Mouse (Mus musculus): ENCODE results near the gene Klhl18. TPM values are rescaled to one million over a fixed set of nuclear protein-coding genes. Genes with fewer than 3 reads are reported as not detected.
"Not testable (repeated sequence)": the region's sequence is repeated elsewhere in the genome, so short reads cannot be mapped to it uniquely, and the experiment has no call there.

The Klhl18 gene
- polyA plus RNA-seq, 1 experiment from 2014 or later: 9.7 TPM

DNA sequence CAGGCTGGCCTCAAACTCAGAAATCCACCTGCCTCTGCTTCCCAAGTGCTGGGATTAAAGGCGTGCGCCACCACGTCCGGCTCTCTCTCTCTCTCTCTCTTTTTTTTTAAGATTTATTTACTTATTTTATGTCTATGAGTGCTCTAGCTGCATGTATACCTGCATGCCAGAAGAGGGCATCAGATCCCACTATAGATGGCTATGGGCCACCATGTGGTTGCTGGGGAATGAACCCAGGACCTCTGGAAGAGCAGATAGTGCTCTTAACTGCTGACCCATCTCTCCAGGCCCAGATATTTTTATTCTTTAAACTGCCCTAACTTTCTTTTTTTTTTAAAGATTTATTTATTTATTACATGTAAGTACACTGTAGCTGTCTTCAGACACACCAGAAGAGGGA is 73.3 kb downstream of the Klhl18 start:
- WGBS: 82% methylated on average over 4 of the region's 4 CpGs
- not testable (repeated sequence) for H3K36me3 ChIP-seq (ENCODE audit: insufficient read depth); ATAC-seq (ENCODE audit: insufficient read depth); H3K9ac ChIP-seq; H3K4me2 ChIP-seq; H3K27ac ChIP-seq (ENCODE audit: low read depth); H3K9me3 ChIP-seq (ENCODE audit: low read depth, low read length); H3K4me1 ChIP-seq (ENCODE audit: insufficient read depth); DNase-seq; H3K27me3 ChIP-seq (ENCODE audit: insufficient read depth, low read length); H3K4me3 ChIP-seq (ENCODE audit: low read depth, low read length)
- TF ChIP-seq CTCF (IDR thresholded peaks at IDR 0.05; ENCODE audit: low read depth): peak; percentile 14; the same call in 1 of the 2 replicates

DNA sequence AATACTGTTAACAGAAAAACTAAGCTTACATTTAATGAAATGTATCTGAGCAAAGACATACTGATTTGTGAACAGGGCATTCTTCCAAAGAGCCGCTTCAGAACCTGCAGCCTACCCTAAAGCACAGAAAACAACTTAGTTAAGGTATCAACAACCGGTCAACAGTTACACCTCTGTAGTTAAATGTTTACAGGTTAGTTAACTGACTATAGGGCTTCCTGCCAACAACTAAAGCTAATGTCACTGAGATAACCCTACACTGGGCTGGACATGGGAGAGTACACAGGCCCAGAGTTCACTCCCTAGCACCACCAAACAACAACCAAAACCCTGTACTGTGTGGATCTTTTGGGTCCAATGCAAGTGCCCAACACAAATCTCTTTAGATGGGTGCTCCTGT is 73.8 kb downstream of the Klhl18 start:
- Histone ChIP-seq H3K9ac (no peak overlapping the region), H3K27ac (ENCODE audit: low read depth) (no peak overlapping the region), H3K36me3 (ENCODE audit: insufficient read depth) (peaks cover 11% of the 10 kb centered on the region; the same call in 1 of the 2 replicates), H3K27me3 (ENCODE audit: insufficient read depth, low read length) (no peaks in the 10 kb centered on the region), H3K4me2 (no peak overlapping the region), H3K4me3 (ENCODE audit: low read depth, low read length) (no peak overlapping the region), H3K9me3 (ENCODE audit: low read depth, low read length) (no peaks in the 10 kb centered on the region), H3K4me1 (ENCODE audit: insufficient read depth) (0 out of 2 replicates have a peak, but pooled peaks cover 5% of the 10 kb centered on the region)
- DNase-seq: no peak
- no peak for ATAC-seq (ENCODE audit: insufficient read depth)
- WGBS: 88% methylated on average over 2 of the region's 2 CpGs
- no peak for TF ChIP-seq CTCF (IDR thresholded peaks at IDR 0.05; ENCODE audit: low read depth)

DNA sequence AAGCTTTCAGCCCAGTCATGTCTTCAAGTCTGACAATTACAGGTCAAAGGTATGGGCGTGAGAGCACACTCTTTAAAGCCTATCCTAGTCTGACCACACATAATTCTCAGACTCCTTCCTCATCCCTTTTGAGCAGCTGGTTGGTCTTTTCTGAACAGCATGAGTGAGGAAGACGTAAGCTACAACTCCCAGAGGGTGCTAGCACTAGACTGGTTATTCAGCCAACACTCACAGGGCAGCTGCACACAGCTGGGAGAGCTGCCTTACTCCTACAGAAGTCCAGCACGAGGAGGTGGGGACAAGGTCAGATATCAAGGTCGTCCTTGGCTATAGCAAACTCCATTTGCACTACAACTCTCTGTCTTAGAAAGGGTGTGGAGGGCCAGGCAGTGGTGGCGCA is 75.8 kb downstream of the Klhl18 start:
- WGBS: 74% methylated on average over 5 of the region's 5 CpGs
- H3K9me3 ChIP-seq (ENCODE audit: low read depth, low read length): no peaks in the 10 kb centered on the region
- H3K27me3 ChIP-seq (ENCODE audit: insufficient read depth, low read length): no peaks in the 10 kb centered on the region
- H3K36me3 ChIP-seq (ENCODE audit: insufficient read depth): peaks cover 22% of the 10 kb centered on the region; the same call in 1 of the 2 replicates
- H3K27ac ChIP-seq (ENCODE audit: low read depth): no peak overlapping the region
- no peak overlapping the region for H3K4me2 ChIP-seq
- no peaks in the 10 kb centered on the region for H3K4me1 ChIP-seq (ENCODE audit: insufficient read depth)
- DNase-seq (peak; percentile 21), ATAC-seq (ENCODE audit: insufficient read depth) (peak; percentile 35; the same call in 1 of the 2 replicates)
- H3K9ac ChIP-seq: no peak overlapping the region
- TF ChIP-seq CTCF (IDR thresholded peaks at IDR 0.05; ENCODE audit: low read depth): no peak
- H3K4me3 ChIP-seq (ENCODE audit: low read depth, low read length): no peak overlapping the region

DNA sequence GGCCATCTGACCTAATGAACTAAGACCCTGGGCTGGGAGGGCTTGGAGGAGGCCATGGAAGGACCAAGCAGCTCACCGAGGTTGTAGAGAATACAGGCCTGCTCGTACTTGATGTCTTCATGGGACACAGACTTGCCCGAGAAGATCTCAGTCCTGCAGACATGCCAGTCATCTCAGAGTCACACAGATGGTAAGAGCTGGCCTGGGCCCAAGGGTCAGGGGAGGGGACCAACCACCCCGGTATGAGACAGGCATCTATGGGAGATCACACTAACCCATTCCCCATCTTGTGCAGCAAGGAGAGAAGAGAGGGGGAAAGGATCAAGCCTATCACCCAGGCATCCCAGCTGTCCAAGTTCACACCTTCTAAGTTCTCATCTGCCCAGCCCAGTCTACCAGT is 83.2 kb downstream of the Klhl18 start:
- no peak overlapping the region for H3K4me2 ChIP-seq
- no peak overlapping the region for H3K9ac ChIP-seq
- no peaks in the 10 kb centered on the region for H3K9me3 ChIP-seq (ENCODE audit: low read depth, low read length)
- no peak overlapping the region for H3K4me3 ChIP-seq (ENCODE audit: low read depth, low read length)
- no peaks in the 10 kb centered on the region for H3K27me3 ChIP-seq (ENCODE audit: insufficient read depth, low read length)
- DNase-seq: no peak
- WGBS: 80% methylated on average over 4 of the region's 4 CpGs
- no peak overlapping the region for H3K27ac ChIP-seq (ENCODE audit: low read depth)
- peaks cover 85% of the 10 kb centered on the region for H3K36me3 ChIP-seq (ENCODE audit: insufficient read depth)
- TF ChIP-seq CTCF (IDR thresholded peaks at IDR 0.05; ENCODE audit: low read depth): no peak
- no peaks in the 10 kb centered on the region for H3K4me1 ChIP-seq (ENCODE audit: insufficient read depth)
- no peak for ATAC-seq (ENCODE audit: insufficient read depth)

DNA sequence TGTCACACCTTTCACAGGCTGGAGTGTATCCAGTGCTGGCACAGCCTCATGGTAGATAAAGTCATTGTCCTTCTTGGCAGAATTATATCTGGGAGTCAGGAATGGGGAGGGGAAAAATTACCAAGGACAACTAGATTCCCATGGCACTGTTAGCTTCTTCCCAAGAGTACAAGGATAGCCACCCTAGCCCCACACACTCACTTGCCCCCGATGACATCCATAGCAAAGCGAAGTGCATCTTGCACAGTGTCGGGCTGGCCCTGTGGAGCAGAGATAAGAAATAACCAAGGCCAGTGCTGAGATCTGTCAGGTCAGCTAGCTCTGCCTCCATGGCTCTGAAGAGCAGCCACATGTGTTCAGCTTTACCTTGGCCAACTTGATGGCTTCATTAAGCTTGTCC is 85.7 kb downstream of the Klhl18 start:
- no peaks in the 10 kb centered on the region for H3K27me3 ChIP-seq (ENCODE audit: insufficient read depth, low read length)
- WGBS: 92% methylated on average over 3 of the region's 3 CpGs
- H3K4me2 ChIP-seq: no peak overlapping the region
- H3K4me3 ChIP-seq (ENCODE audit: low read depth, low read length): no peak overlapping the region
- no peak for ATAC-seq (ENCODE audit: insufficient read depth)
- H3K27ac ChIP-seq (ENCODE audit: low read depth): no peak overlapping the region
- H3K36me3 ChIP-seq (ENCODE audit: insufficient read depth): peaks cover 96% of the 10 kb centered on the region
- no peaks in the 10 kb centered on the region for H3K9me3 ChIP-seq (ENCODE audit: low read depth, low read length)
- TF ChIP-seq CTCF (IDR thresholded peaks at IDR 0.05; ENCODE audit: low read depth): no peak
- no peaks in the 10 kb centered on the region for H3K4me1 ChIP-seq (ENCODE audit: insufficient read depth)
- no peak overlapping the region for H3K9ac ChIP-seq
- no peak for DNase-seq

DNA sequence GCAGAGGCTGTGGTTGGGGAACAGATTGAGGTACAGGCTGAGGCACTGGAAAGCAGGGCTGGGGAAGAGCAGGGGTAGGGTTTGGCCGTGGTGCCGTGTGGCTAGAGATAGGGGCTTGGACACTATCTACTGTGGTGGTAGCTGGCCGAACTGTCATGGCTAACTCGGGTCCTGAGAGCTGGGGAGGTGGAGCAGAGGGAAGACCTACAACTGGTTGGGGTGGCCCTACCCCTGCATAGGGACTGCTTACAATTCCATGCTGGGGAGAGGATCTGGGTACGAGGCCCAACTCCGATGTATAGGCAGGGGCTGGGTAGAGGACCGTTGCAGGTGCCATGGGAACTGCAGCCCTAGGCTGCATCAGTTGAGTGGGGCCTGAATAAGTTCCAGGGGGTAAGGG is 88.5 kb downstream of the Klhl18 start:
- no peak overlapping the region for H3K4me2 ChIP-seq
- no peak for ATAC-seq (ENCODE audit: insufficient read depth)
- no peaks in the 10 kb centered on the region for H3K9me3 ChIP-seq (ENCODE audit: low read depth, low read length)
- no peak overlapping the region for H3K4me3 ChIP-seq (ENCODE audit: low read depth, low read length)
- DNase-seq: no peak
- no peak overlapping the region for H3K27ac ChIP-seq (ENCODE audit: low read depth)
- WGBS: 90% methylated on average over 7 of the region's 7 CpGs
- H3K27me3 ChIP-seq (ENCODE audit: insufficient read depth, low read length): no peaks in the 10 kb centered on the region
- H3K4me1 ChIP-seq (ENCODE audit: insufficient read depth): no peaks in the 10 kb centered on the region
- H3K36me3 ChIP-seq (ENCODE audit: insufficient read depth): peaks cover 100% of the 10 kb centered on the region
- no peak overlapping the region for H3K9ac ChIP-seq
- TF ChIP-seq CTCF (IDR thresholded peaks at IDR 0.05; ENCODE audit: low read depth): no peak

DNA sequence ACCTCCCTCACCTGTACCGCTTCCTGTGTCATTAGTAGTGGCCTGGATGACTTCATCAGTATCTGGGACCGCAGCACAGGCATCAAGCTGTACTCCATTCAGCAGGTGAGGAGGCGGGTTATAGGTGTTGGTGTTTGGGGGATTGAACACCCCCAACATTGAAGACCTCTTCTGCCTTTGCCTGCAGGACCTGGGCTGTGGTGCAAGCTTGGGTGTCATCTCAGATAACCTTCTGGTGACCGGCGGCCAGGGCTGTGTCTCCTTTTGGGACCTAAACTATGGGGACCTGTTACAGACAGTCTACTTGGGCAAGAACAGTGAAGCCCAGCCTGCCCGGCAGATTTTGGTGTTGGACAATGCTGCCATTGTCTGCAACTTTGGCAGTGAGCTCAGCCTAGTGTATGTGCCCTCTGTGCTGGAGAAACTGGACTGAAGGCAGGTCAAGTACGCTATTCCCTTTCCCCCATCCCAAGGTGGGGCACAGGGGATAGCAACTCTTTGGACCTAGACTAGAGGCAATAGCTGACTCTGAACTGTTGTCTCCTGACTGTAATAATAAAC is 92.0 kb downstream of the Klhl18 start:
- Histone ChIP-seq H3K4me2 (no peak overlapping the region), H3K36me3 (ENCODE audit: insufficient read depth) (peaks cover 84% of the 10 kb centered on the region), H3K4me1 (ENCODE audit: insufficient read depth) (no peaks in the 10 kb centered on the region), H3K27me3 (ENCODE audit: insufficient read depth, low read length) (no peaks in the 10 kb centered on the region), H3K27ac (ENCODE audit: low read depth) (no peak overlapping the region), H3K9me3 (ENCODE audit: low read depth, low read length) (no peaks in the 10 kb centered on the region), H3K9ac (no peak overlapping the region), H3K4me3 (ENCODE audit: low read depth, low read length) (no peak overlapping the region)
- ATAC-seq (ENCODE audit: insufficient read depth) (no peak), DNase-seq (no peak)
- WGBS: 86% methylated on average over 7 of the region's 7 CpGs
- no peak for TF ChIP-seq CTCF (IDR thresholded peaks at IDR 0.05; ENCODE audit: low read depth)

Measured in lung, embryonic 14.5 days (tissue).